Mouse (Mus musculus) c-Kit-positive CD71-positive TER-119-positive erythroid progenitor cells, embryonic 14.5 days (primary cell): Measurements from ENCODE around the gene Ucn2.

Source experiments
- DNase-seq: peaks from one replicate; pipeline ENCODE4 v3.0.0-alpha.2; 2013; ENCODE audit warnings: low spot score

Ucn2 gene

DNA sequence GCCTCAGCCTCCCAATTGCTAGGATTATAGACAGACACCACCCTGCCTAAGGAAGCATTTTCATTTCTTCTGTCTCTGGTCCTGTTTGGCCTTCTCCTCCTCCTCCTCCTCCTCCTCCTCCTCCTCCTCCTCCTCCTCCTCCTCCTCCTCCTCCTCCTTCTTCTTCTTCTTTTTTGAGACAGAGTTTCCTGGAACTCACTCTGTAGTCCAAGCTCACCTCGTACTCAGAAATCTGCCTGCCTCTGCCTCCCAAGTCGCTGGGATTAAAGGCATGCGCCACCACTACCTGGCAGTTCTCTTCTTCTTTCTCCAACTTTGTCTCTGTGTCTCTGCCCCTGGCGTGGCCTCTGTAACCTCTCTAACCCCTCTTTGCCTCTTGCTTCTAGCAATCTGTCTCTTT lies at the start of gene Ucn2:
Ucn2 (plus strand) TSS at position 301 of the 400 bp plus-strand sequence.
- no peak for DNase-seq

- DNase-seq = peak; percentile 99
These were observed 49.1 kb upstream of the Ucn2 start, which contains the start of gene Uqcrc1 for GRCm38 (mm10) chr9:108936418-108937364. TSS of gene Uqcrc1 (plus strand) at chr9:108936633.

DNA sequence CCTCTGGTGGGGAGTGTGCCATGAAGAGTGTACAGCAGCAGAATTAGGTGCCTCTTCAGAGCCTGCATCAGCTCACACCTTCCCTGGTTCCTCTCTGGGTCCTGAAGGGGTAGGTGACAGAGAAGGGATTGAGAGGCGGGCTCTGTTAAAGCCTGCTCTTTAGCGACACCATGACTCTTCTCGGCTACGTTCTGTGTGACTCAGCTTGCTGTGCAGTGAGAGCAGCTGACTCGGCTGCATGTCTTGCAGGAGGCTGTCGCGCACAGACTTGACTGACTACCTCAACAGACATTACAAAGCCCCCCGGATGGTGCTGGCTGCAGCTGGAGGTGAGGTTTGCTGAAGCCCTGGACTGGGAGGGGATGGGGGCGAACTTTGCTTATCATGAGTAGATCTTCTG lies 40.7 kb upstream of the Ucn2 start:
- DNase-seq = no peak

- peak; percentile 14 for DNase-seq
These were observed 40.2 kb upstream of the Ucn2 start for GRCm38 (mm10) chr9:108945608-108946007.

- no peak for DNase-seq
These were observed 36.4 kb upstream of the Ucn2 start for GRCm38 (mm10) chr9:108949231-108949966.

- no peak for DNase-seq
These were observed 35.7 kb upstream of the Ucn2 start for GRCm38 (mm10) chr9:108949967-108950728.

DNA sequence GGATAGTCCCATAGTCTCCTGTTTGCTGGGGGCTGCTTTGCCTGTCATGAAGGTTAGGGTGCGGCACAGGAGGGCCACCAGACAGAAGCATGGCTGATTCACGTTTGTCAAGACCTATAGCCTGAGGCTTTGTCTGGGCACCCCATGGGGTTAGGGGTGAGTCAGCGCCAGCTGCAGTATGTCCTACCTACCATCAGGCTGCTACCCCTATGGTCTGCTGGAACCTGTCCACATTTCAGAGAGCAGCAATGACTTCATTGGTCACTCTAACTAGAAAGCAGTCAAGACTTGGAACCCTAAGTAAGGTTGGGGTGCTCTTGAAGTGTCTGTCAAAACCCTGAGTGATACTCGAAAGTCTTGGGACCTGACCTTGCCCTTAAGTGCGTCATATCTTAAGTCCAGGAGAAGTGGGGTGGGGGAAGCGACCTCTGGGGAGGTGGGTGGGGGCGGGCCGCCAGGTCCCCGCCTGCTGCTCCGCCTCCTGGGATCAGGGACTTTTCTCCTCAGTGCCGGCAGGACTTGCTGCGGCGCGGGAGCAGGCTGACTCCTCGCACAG lies 32.7 kb upstream of the Ucn2 start, which contains the start of gene Col7a1:
Col7a1 (plus strand) TSS at position 506 of the 556 bp plus-strand sequence.
- no peak for DNase-seq

DNA sequence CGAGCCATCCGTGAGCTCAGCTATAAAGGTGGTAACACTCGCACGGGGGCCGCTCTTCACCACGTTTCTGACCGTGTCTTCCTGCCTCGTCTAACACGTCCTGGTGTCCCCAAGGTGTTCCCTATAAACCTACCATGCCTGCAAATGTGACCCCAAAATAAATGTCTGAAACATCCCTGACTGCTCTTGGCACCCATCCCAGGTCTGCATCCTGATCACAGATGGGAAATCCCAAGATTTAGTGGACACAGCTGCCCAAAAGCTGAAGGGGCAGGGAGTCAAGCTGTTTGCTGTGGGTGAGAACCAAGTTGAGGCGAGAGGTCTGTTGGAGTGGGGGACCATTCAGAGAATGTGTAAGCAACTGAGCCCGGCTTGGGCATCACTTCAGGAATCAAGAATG lies 30.6 kb upstream of the Ucn2 start:
- DNase-seq = no peak

GRCm38 (mm10) chr9:108955846-108956245 lies 30.0 kb upstream of the Ucn2 start:
- no peak for DNase-seq

GRCm38 (mm10) chr9:108963577-108963976 lies 22.2 kb upstream of the Ucn2 start:
- DNase-seq = no peak

DNA sequence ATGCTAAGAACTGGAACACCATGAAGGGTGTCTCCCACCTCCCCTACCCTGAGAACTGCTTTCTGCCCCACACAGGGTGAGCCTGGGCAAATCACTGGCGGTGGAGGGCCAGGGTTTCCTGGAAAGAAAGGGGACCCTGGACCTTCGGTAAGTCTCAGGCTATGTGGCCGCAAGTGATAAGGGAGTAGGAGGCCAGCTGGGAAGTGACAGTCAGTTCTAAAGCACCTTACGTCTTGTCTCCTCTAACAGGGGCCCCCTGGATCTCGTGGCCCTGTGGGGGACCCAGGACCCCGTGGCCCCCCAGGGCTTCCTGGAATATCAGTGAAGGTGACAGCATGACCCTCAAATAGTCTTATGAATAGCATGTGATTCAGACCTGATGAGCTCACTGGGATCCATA lies 21.5 kb upstream of the Ucn2 start:
- DNase-seq = no peak

GRCm38 (mm10) chr9:108970623-108971022 lies 15.2 kb upstream of the Ucn2 start:
- DNase-seq = no peak

DNA sequence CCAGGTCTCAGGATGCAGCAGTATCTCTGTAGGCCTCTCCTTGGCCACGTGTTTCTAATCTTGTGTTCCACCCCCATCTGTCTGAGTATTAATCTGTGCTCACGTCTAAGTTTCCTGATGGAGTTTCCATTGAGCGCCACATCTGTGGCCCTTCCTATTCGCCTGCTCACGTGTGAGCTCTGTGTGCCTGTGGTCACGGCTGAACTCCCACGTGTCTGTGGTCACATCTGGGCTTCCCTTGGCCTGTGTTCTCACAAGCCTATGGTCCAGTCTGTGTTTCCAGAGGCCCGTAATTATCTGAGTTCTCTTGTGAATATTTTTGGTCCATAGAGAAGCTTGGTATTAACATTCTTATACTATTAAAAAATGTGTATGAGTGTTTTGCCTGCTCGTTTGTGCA lies 9.3 kb upstream of the Ucn2 start:
- no peak for DNase-seq

GRCm38 (mm10) chr9:108977966-108978365 lies 7.8 kb upstream of the Ucn2 start:
- DNase-seq = no peak

GRCm38 (mm10) chr9:108982498-108982897 lies 3.3 kb upstream of the Ucn2 start:
- DNase-seq = no peak

GRCm38 (mm10) chr9:108983209-108983608 lies 2.6 kb upstream of the Ucn2 start:
- peak; percentile 40 for DNase-seq

DNA sequence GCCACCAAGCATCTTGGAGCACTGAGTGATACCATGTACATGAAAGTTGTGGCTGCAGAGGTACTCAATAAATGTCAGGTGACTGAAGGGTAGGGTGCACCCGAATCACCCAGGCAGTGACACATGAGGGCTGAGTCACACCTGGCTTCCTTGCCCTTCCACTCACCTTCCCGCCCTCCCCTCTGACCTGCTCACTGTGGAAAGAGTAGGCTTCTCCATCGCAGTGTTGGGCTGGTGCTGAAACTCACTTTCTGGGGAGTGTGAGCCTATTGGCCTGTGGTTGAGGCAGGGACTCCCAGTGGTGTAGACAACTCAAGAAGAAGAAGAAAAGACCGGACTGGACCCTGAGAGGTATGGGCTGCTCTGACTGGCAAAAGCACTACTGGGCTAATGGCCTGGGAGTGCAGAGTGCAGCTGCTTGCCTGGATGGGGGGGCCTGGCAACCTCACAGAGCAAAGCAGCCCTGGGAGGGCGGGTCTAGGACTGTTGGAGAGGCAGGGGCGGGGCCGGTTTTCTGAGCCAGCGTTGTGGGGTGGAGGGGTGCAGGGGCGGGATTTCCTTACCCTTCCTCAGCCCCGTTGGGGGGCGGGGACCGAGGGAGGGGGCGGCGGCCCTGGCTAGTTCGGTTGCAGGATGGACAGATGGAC lies 2.0 kb downstream of the Ucn2 start:
- DNase-seq = no peak

DNA sequence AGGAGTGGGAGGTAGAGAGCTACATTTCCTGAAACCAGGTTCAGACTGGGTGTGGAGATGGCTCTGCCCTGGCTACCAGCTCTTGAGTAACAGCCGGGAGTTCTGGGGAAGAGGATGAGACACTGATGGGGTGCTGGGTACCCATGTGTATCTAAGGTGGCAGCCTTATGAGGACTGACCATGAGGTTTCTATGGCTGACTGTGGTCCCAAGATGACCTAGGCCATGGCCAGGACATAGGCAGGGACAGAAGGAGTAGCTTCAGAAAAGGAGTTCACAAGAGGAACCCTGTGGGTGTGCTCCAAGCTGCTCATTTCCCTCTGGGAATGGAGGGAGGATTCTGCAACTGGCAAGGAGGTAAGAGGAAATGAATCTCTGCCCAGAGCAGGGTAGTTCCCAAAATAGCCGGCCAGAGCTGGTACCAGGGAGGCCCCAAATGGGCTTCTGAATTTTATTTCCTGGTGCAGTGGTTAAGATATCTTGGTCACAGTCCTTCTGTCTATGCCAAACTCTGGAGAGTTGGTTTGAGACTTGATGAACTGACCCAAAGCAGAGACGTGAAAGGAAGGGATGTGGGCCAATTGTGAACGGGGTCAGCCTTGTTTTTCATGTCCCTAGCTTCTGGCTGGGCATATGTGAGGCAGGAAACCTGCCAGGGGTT lies 4.1 kb downstream of the Ucn2 start:
- no peak for DNase-seq

DNA sequence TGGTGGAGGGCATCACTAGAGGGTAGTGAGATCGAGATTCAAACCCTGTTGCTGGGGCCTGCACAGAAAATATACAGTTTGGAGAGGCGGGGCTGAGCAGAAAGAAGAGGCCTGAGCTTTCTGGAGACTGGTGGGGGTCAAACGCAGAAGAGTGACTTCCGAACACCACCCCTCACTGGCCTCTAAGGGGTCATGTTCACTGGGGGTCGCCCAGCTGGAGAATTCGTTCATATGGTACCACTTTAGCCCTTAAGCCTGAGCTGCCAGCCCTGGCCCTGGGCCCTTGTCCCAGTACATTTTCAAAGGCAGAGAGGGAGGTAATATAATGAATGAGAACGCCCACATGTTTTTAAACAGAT lies 4.6 kb downstream of the Ucn2 start:
- no peak for DNase-seq

DNA sequence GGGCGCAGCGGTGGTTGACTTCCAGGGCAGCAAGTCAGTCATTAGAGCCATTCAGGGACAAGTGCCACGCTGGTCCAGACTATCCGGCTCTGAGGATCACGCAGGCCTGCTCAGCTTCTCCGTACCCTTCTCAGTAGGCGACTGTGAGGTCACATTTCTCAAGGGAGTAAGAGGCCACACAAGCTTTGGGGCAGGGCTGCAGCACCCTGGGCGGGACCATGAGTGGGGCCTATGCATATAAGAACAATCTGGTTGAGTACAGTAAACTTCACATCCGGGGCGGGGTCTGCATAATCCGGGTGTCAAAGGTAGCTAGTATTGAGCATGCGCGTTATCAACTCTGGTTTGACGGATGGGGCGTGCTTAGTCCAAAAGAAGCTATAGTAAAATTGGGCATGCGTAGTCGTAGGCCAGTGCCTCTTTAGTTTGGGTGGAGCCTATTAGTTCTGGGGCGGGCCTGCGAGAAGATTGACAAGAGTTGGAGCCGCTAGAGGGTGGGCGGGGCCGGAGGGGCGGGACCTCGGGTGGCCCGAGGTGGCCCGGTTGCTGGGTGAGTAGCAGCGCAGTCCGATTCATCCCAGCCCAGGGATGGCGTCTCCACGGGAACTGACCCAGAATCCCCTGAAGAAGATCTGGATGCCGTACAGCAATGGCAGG lies 5.7 kb downstream of the Ucn2 start, which contains the start of gene Pfkfb4:
Pfkfb4 (plus strand) TSS at position 351 of the 657 bp plus-strand sequence.
- peak; percentile 99 for DNase-seq
